Mouse (Mus musculus): Measurements from ENCODE around the gene Fam104a. TPM values are rescaled to one million over a fixed set of nuclear protein-coding genes. Genes with fewer than 3 reads are reported as not detected.

The Fam104a gene
- polyA plus RNA-seq, 1 experiment = 175 TPM

DNA sequence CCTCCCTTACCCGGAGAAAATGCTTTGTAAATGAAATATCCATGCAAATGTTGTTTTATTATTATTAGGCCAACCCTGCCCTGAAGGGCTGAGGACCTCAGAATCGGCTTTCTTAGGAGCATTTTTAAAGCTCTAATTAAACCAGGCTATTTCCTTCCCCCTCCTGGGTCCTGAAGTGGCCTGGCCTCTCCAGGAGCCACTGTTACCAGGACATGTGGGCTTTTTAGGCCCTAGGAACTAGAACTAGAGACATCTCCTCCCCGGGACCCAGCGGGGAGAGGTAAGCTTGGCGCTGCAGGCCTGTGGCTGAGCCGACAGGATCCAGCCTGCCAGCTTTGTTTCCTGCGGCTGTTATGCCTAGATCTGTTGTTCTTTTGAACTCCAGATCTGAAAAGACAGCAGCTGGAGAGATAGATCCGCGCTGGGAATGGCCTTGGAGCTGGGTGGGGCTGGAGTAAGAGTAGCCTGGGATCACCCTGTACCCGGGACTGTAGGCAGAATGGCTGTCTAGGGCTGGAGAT lies 26.4 kb upstream of the Fam104a start:
- TF ChIP-seq GATA1 (IDR thresholded peaks at IDR 0.05; ENCODE audit: low read length) = no peak

GRCm38 (mm10) chr11:113709731-113710256 lies 25.8 kb upstream of the Fam104a start, which contains the start of gene Cpsf4l:
Gene Cpsf4l, minus strand, starts transcription at chr11:113710017.
- no peak for TF ChIP-seq GATA1 (IDR thresholded peaks at IDR 0.05; ENCODE audit: low read length)

GRCm38 (mm10) chr11:113709272-113709671 lies 25.3 kb upstream of the Fam104a start:
- TF ChIP-seq GATA1 (IDR thresholded peaks at IDR 0.05; ENCODE audit: low read length) = no peak

DNA sequence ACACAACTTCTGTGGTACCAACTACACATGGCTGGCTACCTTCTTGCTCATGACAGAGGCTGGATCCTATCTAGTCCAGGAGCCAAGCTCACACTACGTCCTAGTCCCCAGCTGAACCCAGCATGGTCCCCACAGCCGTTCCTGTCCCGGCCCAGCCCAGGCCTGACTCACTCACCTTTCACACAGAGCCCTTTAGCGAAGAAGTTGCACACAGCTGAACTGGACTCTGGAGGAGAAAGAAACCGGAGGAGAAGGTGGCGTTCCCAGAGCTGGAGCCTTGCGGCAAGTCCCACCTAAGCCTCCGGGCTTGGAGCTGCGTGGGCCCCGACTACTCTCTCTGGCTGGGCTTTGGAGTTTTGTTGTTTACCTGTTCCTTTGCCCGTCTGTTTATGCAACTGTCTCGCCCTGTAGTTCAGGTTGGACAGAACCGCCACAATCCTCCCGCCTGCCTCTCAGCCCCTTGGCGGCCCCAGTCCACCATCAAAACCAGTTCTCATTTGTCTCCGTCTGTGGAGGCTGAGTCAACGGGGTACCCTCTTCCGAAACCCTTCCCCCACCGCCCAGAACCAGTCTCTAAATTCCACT lies 24.8 kb upstream of the Fam104a start:
- TF ChIP-seq GATA1 (IDR thresholded peaks at IDR 0.05; ENCODE audit: low read length) = no peak

- TF ChIP-seq GATA1 (IDR thresholded peaks at IDR 0.05; ENCODE audit: low read length) = no peak
Measured at GRCm38 (mm10) chr11:113705966-113706652, 22.2 kb upstream of the Fam104a start.

GRCm38 (mm10) chr11:113703758-113704157 lies 19.8 kb upstream of the Fam104a start:
- no peak for TF ChIP-seq GATA1 (IDR thresholded peaks at IDR 0.05; ENCODE audit: low read length)

GRCm38 (mm10) chr11:113699643-113700042 lies 15.7 kb upstream of the Fam104a start:
- TF ChIP-seq GATA1 (IDR thresholded peaks at IDR 0.05; ENCODE audit: low read length) = no peak

GRCm38 (mm10) chr11:113698013-113698545 lies 14.1 kb upstream of the Fam104a start:
- no peak for TF ChIP-seq GATA1 (IDR thresholded peaks at IDR 0.05; ENCODE audit: low read length)

- no peak for TF ChIP-seq GATA1 (IDR thresholded peaks at IDR 0.05; ENCODE audit: low read length)
Measured at GRCm38 (mm10) chr11:113697571-113697970, 13.6 kb upstream of the Fam104a start.

- no peak for TF ChIP-seq GATA1 (IDR thresholded peaks at IDR 0.05; ENCODE audit: low read length)
Measured at GRCm38 (mm10) chr11:113691851-113692250, 7.9 kb upstream of the Fam104a start.

DNA sequence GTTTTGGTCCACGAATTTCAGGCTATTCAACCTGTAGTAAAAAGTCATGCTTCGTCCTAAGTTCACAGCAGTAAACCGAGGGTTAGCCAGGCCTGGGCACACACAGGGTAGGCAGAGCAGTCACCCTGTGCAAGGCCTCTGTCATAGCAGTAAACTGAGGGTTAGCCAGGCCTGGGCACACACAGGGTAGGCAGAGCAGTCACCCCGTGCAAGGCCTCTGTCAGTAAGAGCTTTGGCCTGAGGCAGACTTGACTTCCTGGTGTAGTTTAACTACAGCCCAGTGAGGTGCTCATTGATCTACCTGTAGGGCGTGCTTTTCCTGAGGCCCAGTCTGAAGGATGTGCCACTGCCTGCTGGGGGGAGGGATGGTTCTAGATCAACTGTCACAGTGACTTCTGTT lies 7.4 kb upstream of the Fam104a start:
- TF ChIP-seq GATA1 (IDR thresholded peaks at IDR 0.05; ENCODE audit: low read length) = no peak

GRCm38 (mm10) chr11:113690506-113690905 lies 6.6 kb upstream of the Fam104a start:
- TF ChIP-seq GATA1 (IDR thresholded peaks at IDR 0.05; ENCODE audit: low read length) = no peak

GRCm38 (mm10) chr11:113687031-113687430 lies 3.1 kb upstream of the Fam104a start:
- no peak for TF ChIP-seq GATA1 (IDR thresholded peaks at IDR 0.05; ENCODE audit: low read length)

DNA sequence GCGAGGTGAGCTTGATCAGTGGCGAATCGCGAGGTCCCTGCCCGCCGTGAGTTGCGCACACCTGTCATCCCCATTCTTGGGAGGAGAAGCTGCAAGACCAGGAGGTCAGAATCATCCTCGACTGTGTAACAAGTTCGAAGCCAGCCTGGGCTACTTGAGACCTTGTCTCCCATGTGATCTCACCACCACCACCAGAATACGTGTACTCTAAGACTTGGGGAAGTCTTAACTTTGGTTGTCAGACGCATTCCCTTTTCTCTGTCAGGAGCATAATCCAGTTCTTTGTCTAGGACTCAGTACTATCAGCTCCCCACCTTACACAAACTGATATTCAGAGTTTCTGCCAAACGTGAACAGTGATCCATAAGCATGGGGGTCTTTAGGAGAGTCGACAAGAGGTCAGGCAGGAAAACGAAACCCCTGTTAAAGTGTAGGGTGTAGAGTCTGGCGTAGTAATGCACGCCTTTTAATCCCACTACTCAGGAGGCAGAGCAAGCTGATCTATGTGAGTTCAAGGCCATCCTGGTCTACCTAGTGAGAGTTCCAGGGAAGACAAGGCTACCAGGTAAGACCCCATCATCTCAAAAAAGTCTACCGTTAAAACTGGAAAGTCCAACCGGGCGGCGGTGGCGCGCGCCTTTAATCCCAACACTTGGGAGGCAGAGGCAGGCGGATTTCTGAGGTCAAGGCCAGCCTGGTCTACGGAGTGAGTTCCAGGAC lies 912 bp upstream of the Fam104a start:
- no peak for TF ChIP-seq GATA1 (IDR thresholded peaks at IDR 0.05; ENCODE audit: low read length)

DNA sequence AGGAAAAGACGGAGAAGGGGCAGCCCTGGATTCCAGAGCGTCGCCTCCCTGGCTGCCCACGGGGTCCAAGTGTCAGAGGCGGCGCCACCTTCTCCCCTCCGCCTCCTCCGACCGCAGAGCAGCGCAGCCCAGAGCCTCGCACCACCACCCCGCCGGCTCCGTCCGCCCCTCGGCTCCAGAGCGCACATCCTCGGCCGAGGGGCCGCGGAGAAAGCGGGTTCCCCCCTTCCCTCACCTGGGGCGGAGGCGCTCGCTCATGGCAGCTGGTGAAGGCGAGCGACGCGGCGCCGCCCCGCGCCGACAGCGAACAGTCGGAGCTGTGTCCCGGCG lies 363 bp downstream of the Fam104a start:
- no peak for TF ChIP-seq GATA1 (IDR thresholded peaks at IDR 0.05; ENCODE audit: low read length)
